Mouse (Mus musculus): ENCODE measurements around the gene Cnn2. TPM values are rescaled to one million over a fixed set of nuclear protein-coding genes. Genes with fewer than 3 reads are reported as not detected.
A peak's percentile ranks its signal among the peaks of the same experiment; 100 is the strongest.

The Cnn2 gene
- polyA plus RNA-seq (2015; fragmentation: Nextera tagmentation; extraction: Ambion mirVana), result 43.7 and 53.1 TPM in 2 replicates

DNA sequence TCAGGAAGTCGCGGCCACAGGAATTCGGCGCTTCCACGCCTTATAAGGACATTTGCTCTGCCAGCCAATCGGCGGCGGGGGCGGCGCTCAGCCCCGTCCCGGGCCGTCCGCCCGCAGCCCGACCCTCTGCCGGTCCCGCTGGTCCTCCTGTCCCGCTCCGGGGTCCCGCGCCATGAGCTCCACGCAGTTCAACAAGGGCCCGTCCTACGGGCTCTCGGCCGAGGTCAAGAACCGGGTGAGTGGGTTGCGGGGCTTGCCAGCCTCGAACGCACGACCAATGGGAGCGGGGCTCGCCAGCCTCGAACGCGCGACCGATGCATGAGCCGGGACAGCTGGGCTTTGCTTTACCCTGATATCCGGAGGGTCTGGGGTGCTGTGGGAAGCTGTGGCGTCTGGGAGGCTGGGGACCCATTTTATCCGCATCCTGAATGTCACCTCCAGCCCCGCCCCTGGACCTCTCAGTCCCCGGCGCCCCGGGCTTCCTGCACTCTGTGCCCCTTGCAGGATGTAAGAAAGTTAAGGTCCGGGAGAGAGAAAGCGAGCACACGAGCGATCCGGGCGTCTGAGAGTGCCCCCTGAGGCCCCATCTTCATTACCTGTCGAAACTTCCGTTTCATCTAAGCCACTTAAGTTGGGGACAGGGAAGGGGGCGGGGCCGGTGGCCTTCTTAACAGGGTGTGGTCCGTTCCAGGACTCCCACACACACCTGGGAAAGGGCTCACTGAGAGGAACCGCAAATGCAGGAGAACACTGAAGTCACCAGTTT lies at the start of gene Cnn2:
Cnn2 (plus strand) TSS at position 79 of the 766 bp plus-strand sequence.
- WGBS, result 1% methylated on average over 59 of the region's 59 CpGs
- Histone ChIP-seq H3K27ac (peak within 1 kb of the TSS; percentile 6; the same call in 1 of the 2 replicates), H3K9me3 (0 out of 2 replicates have a peak, but pooled peaks cover 9% of the 10 kb centered on the region), H3K4me2 (peak within 1 kb of the TSS; percentile 54), H3K4me1 (replicated peaks) (peaks cover 30% of the 10 kb centered on the region), H3K36me3 (peaks cover 2% of the 10 kb centered on the region; the same call in 1 of the 2 replicates), H3K9ac (peak within 1 kb of the TSS; percentile 67), H3K4me3 (peak within 1 kb of the TSS; percentile 76), H3K27me3 (peaks cover 50% of the 10 kb centered on the region)
- ATAC-seq (ENCODE audit: low FRiP score), result no peak

DNA sequence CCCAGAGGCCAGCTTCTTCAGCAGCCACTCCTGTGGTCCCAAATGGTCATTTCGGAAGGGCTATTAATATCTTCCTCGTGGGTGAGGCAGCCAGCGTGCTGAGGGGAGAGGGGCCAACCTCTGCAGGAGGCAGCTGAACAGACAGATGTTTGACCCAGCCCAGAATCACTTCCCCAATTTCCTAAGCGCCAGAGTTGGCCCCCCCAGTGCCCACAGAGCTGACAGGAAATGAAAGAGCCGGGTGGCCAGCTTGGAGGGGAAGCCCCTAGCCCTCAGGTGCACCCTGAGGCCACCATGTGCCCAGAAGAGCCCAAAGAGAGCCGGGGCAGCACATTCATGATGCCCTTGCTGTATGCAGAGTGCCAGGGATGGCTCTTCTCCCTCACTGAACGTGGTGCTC lies 47.6 kb upstream of the Cnn2 start:
- H3K27me3 ChIP-seq, result no peaks in the 10 kb centered on the region
- no peak overlapping the region for H3K4me3 ChIP-seq
- 71% methylated on average over 7 of the region's 7 CpGs for WGBS
- peaks cover 24% of the 10 kb centered on the region for H3K36me3 ChIP-seq
- ATAC-seq (ENCODE audit: low FRiP score), result no peak
- peaks cover 42% of the 10 kb centered on the region for H3K4me1 ChIP-seq (replicated peaks)
- no peak overlapping the region for H3K4me2 ChIP-seq
- no peak overlapping the region for H3K9ac ChIP-seq
- H3K27ac ChIP-seq, result no peak overlapping the region
- no peaks in the 10 kb centered on the region for H3K9me3 ChIP-seq

DNA sequence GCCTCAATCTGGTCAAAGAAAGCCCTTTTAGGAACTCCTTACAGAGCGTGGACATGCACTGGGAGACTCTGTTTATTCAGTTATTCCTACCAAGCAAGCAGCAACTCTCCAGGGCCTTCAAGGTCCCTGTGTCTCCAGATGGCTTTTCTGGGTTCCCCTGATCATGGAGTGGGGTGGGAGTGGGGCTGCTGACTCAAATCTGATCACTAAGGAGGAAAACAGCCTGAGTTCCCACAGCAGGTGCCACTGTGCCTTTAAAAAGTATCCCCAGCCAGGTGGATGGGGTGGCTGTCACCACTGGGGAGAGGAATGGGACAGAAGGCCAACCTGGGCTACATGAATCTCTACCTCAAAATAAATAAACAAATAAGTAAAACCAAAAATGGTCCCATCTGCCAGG lies 45.4 kb upstream of the Cnn2 start:
- 94% methylated on average over 1 of the region's 1 CpGs for WGBS
- Histone ChIP-seq H3K27me3 (no peaks in the 10 kb centered on the region), H3K4me1 (replicated peaks) (peaks cover 37% of the 10 kb centered on the region), H3K4me3 (no peak overlapping the region), H3K9me3 (no peaks in the 10 kb centered on the region), H3K27ac (no peak overlapping the region), H3K4me2 (no peak overlapping the region), H3K9ac (no peak overlapping the region), H3K36me3 (peaks cover 28% of the 10 kb centered on the region)
- ATAC-seq (ENCODE audit: low FRiP score), result no peak

DNA sequence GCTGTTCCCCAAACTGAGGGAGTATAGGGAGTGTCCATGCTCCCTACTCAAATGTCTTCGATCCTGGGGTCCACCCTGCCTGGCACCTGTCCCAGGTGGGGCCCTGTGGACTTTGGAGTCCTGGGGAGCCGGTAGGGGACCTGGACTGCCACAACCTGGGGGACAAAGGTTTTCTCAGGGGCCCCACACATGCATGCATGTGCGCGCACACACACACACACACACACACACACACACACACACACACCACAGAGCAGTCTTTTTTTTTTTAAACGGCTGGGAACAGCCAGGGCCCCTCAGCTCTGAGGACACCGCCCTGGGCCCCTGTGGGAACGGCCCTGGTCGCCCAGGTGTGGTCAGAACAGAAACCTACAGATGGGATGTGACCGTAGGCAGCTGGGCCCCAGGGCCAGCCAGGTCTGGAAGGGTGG lies 44.9 kb upstream of the Cnn2 start:
- H3K9ac ChIP-seq, result no peak overlapping the region
- H3K27me3 ChIP-seq, result no peaks in the 10 kb centered on the region
- no peak overlapping the region for H3K27ac ChIP-seq
- ATAC-seq (ENCODE audit: low FRiP score), result no peak
- H3K4me2 ChIP-seq, result no peak overlapping the region
- H3K4me3 ChIP-seq, result no peak overlapping the region
- H3K9me3 ChIP-seq, result no peaks in the 10 kb centered on the region
- H3K4me1 ChIP-seq (replicated peaks), result peaks cover 32% of the 10 kb centered on the region
- 85% methylated on average over 9 of the region's 9 CpGs for WGBS
- peaks cover 28% of the 10 kb centered on the region for H3K36me3 ChIP-seq

DNA sequence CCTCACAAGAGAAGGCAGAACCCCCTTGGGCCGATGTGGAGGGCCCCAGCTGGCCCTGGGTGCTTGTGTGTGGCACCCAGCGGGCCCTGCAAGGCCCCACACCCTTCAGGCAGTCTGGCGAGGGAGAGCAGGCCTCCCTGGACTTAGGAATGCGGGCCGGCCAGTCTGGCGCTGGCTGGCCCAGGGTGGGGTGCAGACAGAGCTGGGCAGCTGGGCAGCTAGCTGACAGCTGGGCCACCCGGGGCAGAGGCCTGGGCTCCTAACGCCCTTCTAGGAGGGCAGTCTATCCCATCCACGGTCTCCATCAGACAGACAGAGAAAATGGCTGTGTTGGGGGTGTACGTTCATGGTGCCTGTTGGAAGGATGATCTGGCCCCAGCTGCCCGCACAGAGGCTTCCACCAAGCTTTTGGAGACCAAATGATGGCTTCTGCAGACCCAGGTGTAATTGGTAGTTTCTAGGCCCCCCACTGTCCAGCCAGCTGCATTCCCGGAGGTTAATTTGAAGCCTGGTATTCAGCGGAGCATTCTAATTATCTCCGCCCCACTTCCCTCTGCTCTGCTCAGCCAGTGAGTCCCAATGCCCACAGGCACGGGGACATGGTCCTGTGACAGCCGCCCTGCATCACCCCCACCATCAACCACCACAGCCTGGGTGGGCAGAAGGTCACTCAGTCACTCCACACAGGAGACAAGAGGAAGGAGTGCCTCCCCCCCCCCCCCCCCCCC lies 42.7 kb upstream of the Cnn2 start:
- 18% methylated on average over 16 of the region's 16 CpGs for WGBS
- ATAC-seq (ENCODE audit: low FRiP score), result peak; percentile 36
- H3K4me3 ChIP-seq, result no peak overlapping the region
- H3K27me3 ChIP-seq, result no peaks in the 10 kb centered on the region
- H3K27ac ChIP-seq, result peak overlapping the region; percentile 71
- H3K9me3 ChIP-seq, result no peaks in the 10 kb centered on the region
- H3K4me1 ChIP-seq (replicated peaks), result peaks cover 32% of the 10 kb centered on the region
- peak overlapping the region; percentile 46 for H3K9ac ChIP-seq
- H3K4me2 ChIP-seq, result no peak overlapping the region
- H3K36me3 ChIP-seq, result peaks cover 43% of the 10 kb centered on the region

DNA sequence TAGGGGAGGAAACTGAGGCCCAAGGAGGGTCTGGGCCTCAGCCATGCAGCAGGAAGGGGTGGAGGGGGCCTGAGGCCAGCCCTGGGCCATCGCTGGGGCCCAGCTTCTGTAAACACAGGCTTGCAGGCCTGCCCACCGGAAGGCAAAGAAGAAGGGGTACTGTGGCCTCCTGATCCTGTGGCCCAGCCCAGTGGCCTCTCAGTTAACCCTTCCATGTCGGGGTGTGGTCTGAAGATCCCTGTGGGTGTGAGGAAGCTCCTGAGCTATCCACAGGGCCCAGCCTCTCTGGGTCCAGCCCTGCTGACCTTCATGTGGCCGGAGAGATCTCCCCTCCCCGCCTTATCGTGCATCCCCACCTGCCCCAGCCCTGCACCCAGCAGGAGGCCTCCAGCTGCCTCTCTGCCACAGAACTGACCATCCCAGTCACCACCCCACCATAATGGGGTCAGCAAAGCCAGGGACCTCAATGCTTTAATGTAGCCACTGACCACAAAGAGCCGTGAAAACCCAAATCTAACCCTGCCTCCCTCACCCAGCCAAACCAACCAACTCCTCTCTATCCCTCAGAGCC lies 41.5 kb upstream of the Cnn2 start:
- Histone ChIP-seq H3K9ac (peak overlapping the region; percentile 46; the same call in 1 of the 2 replicates), H3K4me3 (no peak overlapping the region), H3K27me3 (no peaks in the 10 kb centered on the region), H3K4me1 (replicated peaks) (peaks cover 32% of the 10 kb centered on the region), H3K9me3 (no peaks in the 10 kb centered on the region), H3K27ac (0 out of 2 replicates have a peak overlapping the region, but pooled peaks have one; percentile 45), H3K36me3 (peaks cover 48% of the 10 kb centered on the region), H3K4me2 (no peak overlapping the region)
- WGBS, result 19% methylated on average over 7 of the region's 7 CpGs
- peak; percentile 14; the same call in 1 of the 2 replicates for ATAC-seq (ENCODE audit: low FRiP score)

DNA sequence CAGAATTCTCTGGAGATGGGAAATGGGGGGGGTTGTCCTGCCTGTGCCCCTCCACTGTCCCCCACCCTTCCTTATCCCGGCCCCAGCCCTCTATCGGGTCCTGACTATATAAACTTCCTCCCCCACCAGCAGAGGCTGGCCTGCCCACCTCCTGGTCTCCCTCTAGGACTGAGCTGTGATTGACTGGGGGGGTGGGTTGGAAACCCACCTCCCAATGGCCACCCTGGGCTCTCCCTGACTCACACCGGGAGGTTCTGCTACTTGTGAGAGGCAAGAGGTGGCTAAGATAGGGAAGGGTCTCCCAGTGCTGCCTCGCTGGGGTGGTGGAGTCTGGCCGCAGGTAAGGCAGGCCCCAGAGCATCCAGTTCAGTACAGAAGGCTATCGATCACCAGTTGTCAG lies 40.9 kb upstream of the Cnn2 start:
- H3K27me3 ChIP-seq, result no peaks in the 10 kb centered on the region
- H3K4me3 ChIP-seq, result no peak overlapping the region
- no peak overlapping the region for H3K4me2 ChIP-seq
- H3K27ac ChIP-seq, result no peak overlapping the region
- peaks cover 44% of the 10 kb centered on the region for H3K36me3 ChIP-seq
- peaks cover 32% of the 10 kb centered on the region for H3K4me1 ChIP-seq (replicated peaks)
- WGBS, result 73% methylated on average over 6 of the region's 6 CpGs
- ATAC-seq (ENCODE audit: low FRiP score), result no peak
- no peak overlapping the region for H3K9ac ChIP-seq
- no peaks in the 10 kb centered on the region for H3K9me3 ChIP-seq

DNA sequence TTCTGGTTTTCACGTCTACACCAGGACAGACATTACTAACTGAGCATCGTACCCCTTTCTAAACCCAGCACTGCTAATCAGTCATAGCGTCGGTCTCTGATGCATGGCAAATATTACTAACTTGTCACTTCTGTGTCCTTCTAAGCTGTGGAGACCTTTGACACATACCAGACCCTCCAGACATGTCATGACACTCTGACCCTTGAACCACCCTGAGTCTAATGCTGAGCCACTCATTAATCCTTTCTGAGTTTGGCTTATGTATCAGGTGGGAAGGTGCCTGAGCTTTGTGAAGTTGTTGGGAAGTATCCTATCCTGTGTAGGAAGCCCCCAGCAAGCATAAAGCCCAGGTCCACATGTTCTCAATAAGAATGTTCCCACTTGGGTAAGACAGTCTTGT lies 38.5 kb upstream of the Cnn2 start:
- Histone ChIP-seq H3K9me3 (no peaks in the 10 kb centered on the region), H3K27ac (no peak overlapping the region), H3K27me3 (no peaks in the 10 kb centered on the region), H3K36me3 (peaks cover 56% of the 10 kb centered on the region), H3K4me3 (no peak overlapping the region), H3K9ac (no peak overlapping the region), H3K4me1 (replicated peaks) (peaks cover 24% of the 10 kb centered on the region), H3K4me2 (no peak overlapping the region)
- ATAC-seq (ENCODE audit: low FRiP score), result no peak
- 96% methylated on average over 4 of the region's 4 CpGs for WGBS

DNA sequence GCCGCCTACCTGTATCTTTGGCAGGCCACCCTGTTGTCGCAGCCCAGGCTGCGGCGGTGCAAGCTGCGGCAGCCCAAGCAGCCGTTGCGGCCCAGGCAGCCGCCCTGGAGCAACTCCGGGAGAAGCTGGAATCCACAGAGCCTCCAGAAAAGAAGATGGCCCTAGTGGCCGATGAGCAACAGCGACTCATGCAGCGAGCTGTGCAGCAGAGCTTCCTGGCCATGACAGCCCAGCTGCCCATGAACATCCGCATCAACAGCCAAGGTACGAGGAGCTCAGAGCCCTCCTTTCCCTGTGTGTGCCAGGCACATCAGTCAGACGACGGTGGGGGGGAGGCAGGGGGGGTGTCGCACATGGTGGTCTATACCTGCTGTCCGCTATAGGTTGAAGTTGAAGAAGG lies 37.7 kb upstream of the Cnn2 start:
- H3K9ac ChIP-seq, result no peak overlapping the region
- H3K4me1 ChIP-seq (replicated peaks), result peaks cover 16% of the 10 kb centered on the region
- WGBS, result 82% methylated on average over 18 of the region's 18 CpGs
- H3K27ac ChIP-seq, result no peak overlapping the region; the same call in 1 of the 2 replicates
- H3K4me3 ChIP-seq, result no peak overlapping the region
- H3K27me3 ChIP-seq, result 0 out of 2 replicates have a peak, but pooled peaks cover under 1% of the 10 kb centered on the region
- H3K36me3 ChIP-seq, result peaks cover 56% of the 10 kb centered on the region
- H3K4me2 ChIP-seq, result no peak overlapping the region
- no peak for ATAC-seq (ENCODE audit: low FRiP score)
- no peaks in the 10 kb centered on the region for H3K9me3 ChIP-seq

DNA sequence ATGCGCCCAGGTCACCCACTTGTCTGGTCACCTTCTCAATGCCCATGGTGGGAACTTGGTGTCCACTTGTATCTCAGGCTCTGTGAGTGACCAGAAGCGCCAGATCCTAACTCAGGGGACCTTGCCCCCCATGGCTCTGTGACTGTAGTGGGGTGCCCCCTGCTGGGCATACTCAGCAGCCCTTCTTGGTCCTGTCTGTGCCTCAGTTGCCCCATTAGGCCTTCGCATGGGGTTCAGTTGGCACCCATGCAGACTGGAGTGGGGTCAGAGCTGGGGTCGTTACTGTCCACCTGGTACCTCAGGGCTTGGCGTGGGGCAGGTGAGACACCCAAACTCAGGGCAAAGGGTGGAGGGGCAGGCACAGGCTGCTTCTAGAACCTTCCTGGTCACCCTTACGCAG lies 34.4 kb upstream of the Cnn2 start:
- Histone ChIP-seq H3K4me2 (no peak overlapping the region), H3K4me1 (replicated peaks) (0 out of 2 replicates have a peak, but pooled peaks cover 3% of the 10 kb centered on the region), H3K27me3 (0 out of 2 replicates have a peak, but pooled peaks cover 9% of the 10 kb centered on the region), H3K9ac (no peak overlapping the region), H3K9me3 (no peaks in the 10 kb centered on the region), H3K4me3 (no peak overlapping the region), H3K36me3 (peaks cover 42% of the 10 kb centered on the region), H3K27ac (no peak overlapping the region)
- 82% methylated on average over 6 of the region's 6 CpGs for WGBS
- no peak for ATAC-seq (ENCODE audit: low FRiP score)

DNA sequence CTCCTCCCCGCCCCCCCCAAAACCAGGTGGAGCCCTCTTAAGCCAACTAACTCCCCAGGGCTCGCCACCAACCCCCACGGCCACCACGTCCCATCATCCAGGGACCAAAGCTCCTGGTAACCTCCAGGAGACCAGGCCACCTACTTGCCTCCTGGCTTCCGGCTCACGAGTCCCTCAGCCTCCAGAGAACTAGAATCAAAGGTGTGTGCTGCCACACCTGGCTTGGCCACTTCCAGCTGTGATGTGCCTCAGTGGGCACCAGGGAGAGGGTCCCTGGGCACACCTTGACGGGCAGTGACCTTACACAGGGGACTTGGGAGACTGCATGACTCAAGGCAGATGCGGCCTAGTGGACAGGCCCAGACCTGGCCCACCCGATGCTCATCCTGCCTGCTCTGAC lies 32.7 kb upstream of the Cnn2 start:
- WGBS, result 77% methylated on average over 9 of the region's 9 CpGs
- Histone ChIP-seq H3K4me2 (no peak overlapping the region), H3K36me3 (peaks cover 25% of the 10 kb centered on the region), H3K4me3 (no peak overlapping the region), H3K9ac (peak overlapping the region; percentile 55; the same call in 1 of the 2 replicates), H3K9me3 (no peaks in the 10 kb centered on the region), H3K27me3 (0 out of 2 replicates have a peak, but pooled peaks cover 9% of the 10 kb centered on the region), H3K27ac (no peak overlapping the region), H3K4me1 (replicated peaks) (peaks cover 7% of the 10 kb centered on the region)
- ATAC-seq (ENCODE audit: low FRiP score), result no peak

DNA sequence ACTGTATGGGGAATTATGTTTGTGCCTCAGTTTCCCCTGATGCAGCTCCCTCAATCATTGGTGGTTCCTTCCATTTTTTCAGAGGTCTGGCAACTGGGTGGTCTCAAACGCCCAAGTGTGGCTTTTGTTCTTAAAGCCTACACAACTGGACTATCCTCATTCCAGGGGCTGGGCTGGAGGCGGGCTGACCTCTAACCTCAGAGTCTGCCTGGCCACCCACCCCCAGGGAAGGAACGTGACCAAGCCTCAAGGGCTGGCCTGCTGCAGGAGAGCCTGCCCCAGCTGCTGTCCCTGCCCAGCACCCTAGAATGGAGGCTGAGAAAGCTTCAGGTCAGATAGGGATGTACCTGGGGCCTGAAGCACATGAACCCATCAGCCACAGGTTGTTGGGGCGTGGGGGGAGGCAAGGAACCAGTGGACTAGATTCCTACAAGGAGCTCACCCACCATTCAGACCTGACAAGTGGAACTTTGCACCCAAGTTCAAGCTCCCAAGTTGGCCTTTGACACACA lies 31.7 kb upstream of the Cnn2 start:
- peaks cover 18% of the 10 kb centered on the region for H3K36me3 ChIP-seq
- H3K9me3 ChIP-seq, result no peaks in the 10 kb centered on the region
- 0 out of 2 replicates have a peak, but pooled peaks cover 9% of the 10 kb centered on the region for H3K27me3 ChIP-seq
- H3K9ac ChIP-seq, result 0 out of 2 replicates have a peak overlapping the region, but pooled peaks have one; percentile 8
- ATAC-seq (ENCODE audit: low FRiP score), result no peak
- H3K4me1 ChIP-seq (replicated peaks), result peaks cover 13% of the 10 kb centered on the region
- H3K27ac ChIP-seq, result no peak overlapping the region
- no peak overlapping the region for H3K4me3 ChIP-seq
- WGBS, result 20% methylated on average over 4 of the region's 4 CpGs
- no peak overlapping the region for H3K4me2 ChIP-seq
